8 mouse cellular contexts compared by ENCODE assay signal in genomic region chr14:51913960-51914762, GRCm38 (mm10). TPM values are rescaled to one million over a fixed set of nuclear protein-coding genes. Genes with fewer than 3 reads are reported as not detected.
DNase-seq lines count a peak whose midpoint lies in the region; ATAC-seq and TF ChIP-seq lines count a peak whose summit lies in the region.

Gene Ndrg2 (minus strand): TSS chr14:51914158.

- no peaks in the 10 kb centered on the region for H3K79me2 ChIP-seq in heart, adult 2 months (replicated peaks; ENCODE audit: control insufficient read depth, insufficient read depth, low read length)

- no peak for TF ChIP-seq CTCF in heart, adult 2 months (IDR thresholded peaks at IDR 0.05)

- no peak for ATAC-seq in erythroblast, adult 5-6 weeks (replicated peaks; ENCODE audit: low FRiP score, poor library complexity, severe bottlenecking)
- ATAC-seq in embryonic facial prominence, embryonic 12.5 days (ENCODE audit: insufficient number of reproducible peaks, insufficient read depth, low FRiP score, low TSS enrichment): peak; percentile 57; the same call in 1 of the 2 replicates

- peaks cover 13% of the 10 kb centered on the region for H3K4me1 ChIP-seq in erythroblast, embryonic 14.5 days (ENCODE audit: control insufficient read depth)
- H3K4me1 ChIP-seq in embryonic facial prominence, embryonic 12.5 days: peaks cover 14% of the 10 kb centered on the region; the same call in 1 of the 2 replicates
- peaks cover 7% of the 10 kb centered on the region for H3K4me1 ChIP-seq in heart, adult 2 months (ENCODE audit: control insufficient read depth, insufficient read depth, low read length)

- H3K9me3 ChIP-seq in erythroblast, embryonic 14.5 days (ENCODE audit: control insufficient read depth, low read length): no peaks in the 10 kb centered on the region
- H3K9me3 ChIP-seq in embryonic facial prominence, embryonic 12.5 days: no peaks in the 10 kb centered on the region

- no peaks in the 10 kb centered on the region for H3K36me3 ChIP-seq in erythroblast, embryonic 14.5 days (ENCODE audit: control insufficient read depth)
- H3K36me3 ChIP-seq in embryonic facial prominence, embryonic 12.5 days: no peaks in the 10 kb centered on the region
- no peaks in the 10 kb centered on the region for H3K36me3 ChIP-seq in heart, adult 2 months (ENCODE audit: control insufficient read depth, insufficient read depth, low read length)

- peak within 1 kb of the TSS; percentile 54 for H3K4me3 ChIP-seq in erythroblast, embryonic 14.5 days (replicated peaks)
- H3K4me3 ChIP-seq in embryonic facial prominence, embryonic 12.5 days: peak within 1 kb of the TSS; percentile 59
- peak within 1 kb of the TSS; percentile 72 for H3K4me3 ChIP-seq in heart, adult 2 months

- H3K27me3 ChIP-seq in erythroblast, embryonic 14.5 days (ENCODE audit: control insufficient read depth): peaks cover 46% of the 10 kb centered on the region
- H3K27me3 ChIP-seq in embryonic facial prominence, embryonic 12.5 days: no peaks in the 10 kb centered on the region
- no peaks in the 10 kb centered on the region for H3K27me3 ChIP-seq in heart, adult 2 months (ENCODE audit: control insufficient read depth, insufficient read depth, low read length)

- peak; percentile 69; the same call in 1 of the 2 replicates for TF ChIP-seq POLR2A in heart, adult 2 months (IDR thresholded peaks at IDR 0.05; ENCODE audit: insufficient read depth, low read depth, low read length)

- intact Hi-C loops in heart, adult 2 months (cut with DNase I): no loop called here
- intact Hi-C loops in left cerebral cortex, postnatal 4 days (cut with DNase I): no loop called here

- WGBS in embryonic facial prominence, embryonic 12.5 days: 2% methylated on average over 21 of the region's 23 CpGs
- WGBS in heart, adult 2 months: 4% methylated on average over 22 of the region's 23 CpGs

- peak within 1 kb of the TSS; percentile 98 for H3K4me2 ChIP-seq in embryonic facial prominence, embryonic 12.5 days (replicated peaks)

- H3K9ac ChIP-seq in embryonic facial prominence, embryonic 12.5 days: peak within 1 kb of the TSS; percentile 45
- H3K9ac ChIP-seq in heart, adult 2 months (ENCODE audit: low read depth, low read length): peak within 1 kb of the TSS; percentile 90

- peak; percentile 91 to 92 for DNase-seq in heart, adult 2 months
- peak; percentile 79 for DNase-seq in kidney, adult 18-20 months
- peak; percentile 88 for DNase-seq in left cerebral cortex, postnatal 4 days
- DNase-seq in mesoderm, embryonic 11.5 days (ENCODE audit: low read depth, low spot score): peak; percentile 37
- DNase-seq in right cerebral cortex, postnatal 4 days: peak; percentile 74

- TF ChIP-seq EP300 in heart, adult 2 months (IDR thresholded peaks at IDR 0.05; ENCODE audit: insufficient read depth, low read depth, low read length): no peak

- H3K27ac ChIP-seq in embryonic facial prominence, embryonic 12.5 days: peak within 1 kb of the TSS; percentile 60
- peak within 1 kb of the TSS; percentile 99 for H3K27ac ChIP-seq in heart, adult 2 months

RNA-seq across cellular contexts. Expression of gene Ndrg2, which starts in this region (rescaled TPM):
- polyA plus RNA-seq in erythroblast, embryonic 14.5 days (2012): 0.11 TPM in 1 of 2 replicates, not detected in the other
- 0.77 and 6.1 TPM in 2 replicates for total RNA-seq in erythroblast, adult 5-6 weeks (2015; ENCODE audit: low replicate concordance)
- 5.3 and 6.4 TPM in 2 replicates for total RNA-seq in erythroblast, adult 5-6 weeks (2017; ENCODE audit: low replicate concordance)
- polyA plus RNA-seq in embryonic facial prominence, embryonic 12.5 days (2016; fragmentation: Nextera tagmentation; extraction: Ambion mirVana): 30.9 and 37.1 TPM in 2 replicates
- 1,000 to 10,000 TPM; 1,274 to 1,571 TPM for total RNA-seq in heart, adult 2 months (2021)
- 2,120 and 2,574 TPM in 2 replicates for polyA plus RNA-seq in heart, adult 2 months (2012; rRNA removed)
- total RNA-seq in left cerebral cortex, postnatal 4 days (2021): 100 to 1,000 TPM; 172 to 173 TPM

Comparison
In these comparisons a context has a peak if more than half of its experiments do, and no peak if none do; other contexts are left out.
1. RNA of gene Ndrg2 (total RNA-seq): 1,274 to 1,571 TPM in heart, adult 2 months and 172 to 173 TPM in left cerebral cortex, postnatal 4 days; 0.77 to 6.4 TPM in erythroblast, adult 5-6 weeks; every median in the first group is over 10 times any median in the second.
2. RNA of gene Ndrg2 (total RNA-seq): 1,274 to 1,571 TPM in heart, adult 2 months; 172 to 173 TPM in left cerebral cortex, postnatal 4 days; every median in the first group is over 4 times any median in the second.
3. RNA of gene Ndrg2 (polyA plus RNA-seq): 2,120 to 2,574 TPM in heart, adult 2 months; 30.9 to 37.1 TPM in embryonic facial prominence, embryonic 12.5 days and 0.11 TPM in erythroblast, embryonic 14.5 days; every median in the first group is over 10 times any median in the second.
4. DNase-seq: peak in every context shown above with its lines; median percentile 92 in heart, adult 2 months; 88 in left cerebral cortex, postnatal 4 days; 79 in kidney, adult 18-20 months; 74 in right cerebral cortex, postnatal 4 days; 37 in mesoderm, embryonic 11.5 days.
5. Peak in every context shown above with its lines, with median percentiles within 50 percentile points of each other: H3K4me3 ChIP-seq.